Mouse (Mus musculus) thymus, postnatal 0 days (tissue): ENCODE measurements around the gene Swsap1. TPM values are rescaled to one million over a fixed set of nuclear protein-coding genes. Genes with fewer than 3 reads are reported as not detected.

Source experiments
- DNase-seq: peaks from one replicate; pipeline ENCODE4 v3.0.0-alpha.2; 2015; ENCODE audit warnings: low spot score
- polyA plus RNA-seq: library from polyadenylated mRNA; unstranded; fragments of >200 nt; fragmentation: Nextera tagmentation; extraction: Ambion mirVana; gene quantifications from 2 replicates; pipeline ENCODE4 v1.2.1, GENCODE M21; 2015

The Swsap1 gene
- polyA plus RNA-seq, 1 experiment from 2014 or later: 5.3 TPM

DNA sequence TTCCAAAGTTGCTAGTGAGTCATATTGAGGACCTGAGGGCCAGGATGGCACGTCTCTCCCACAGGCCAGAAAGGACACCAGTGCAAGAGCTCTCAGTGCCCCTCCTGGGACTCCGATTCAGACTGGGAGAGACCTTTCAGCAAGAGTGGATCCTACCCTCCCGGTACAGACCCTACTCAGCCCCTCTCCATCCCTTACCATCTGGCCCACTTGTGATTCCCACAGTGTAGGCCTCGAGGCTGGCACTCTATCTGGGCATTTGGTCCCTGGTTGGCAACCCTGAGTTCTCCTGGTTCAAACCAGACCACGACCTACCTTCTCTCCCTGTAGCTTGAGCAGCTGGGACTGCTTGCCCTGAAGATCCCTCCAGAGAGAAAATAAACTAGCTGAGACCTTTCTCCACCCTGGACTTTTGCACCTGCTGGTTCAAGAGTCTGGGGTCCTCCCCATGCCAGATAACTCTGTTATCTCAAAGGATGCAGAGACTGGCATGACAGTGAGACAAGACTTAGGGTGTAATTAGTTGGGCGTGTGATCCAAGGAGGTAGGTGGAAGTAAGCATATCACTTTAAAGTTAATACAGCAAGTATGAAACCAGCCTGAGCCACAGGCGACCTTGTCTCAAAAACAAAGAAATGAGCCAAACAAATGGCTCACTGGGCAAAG is 20.0 kb upstream of the Swsap1 start:
- no peak for DNase-seq

DNA sequence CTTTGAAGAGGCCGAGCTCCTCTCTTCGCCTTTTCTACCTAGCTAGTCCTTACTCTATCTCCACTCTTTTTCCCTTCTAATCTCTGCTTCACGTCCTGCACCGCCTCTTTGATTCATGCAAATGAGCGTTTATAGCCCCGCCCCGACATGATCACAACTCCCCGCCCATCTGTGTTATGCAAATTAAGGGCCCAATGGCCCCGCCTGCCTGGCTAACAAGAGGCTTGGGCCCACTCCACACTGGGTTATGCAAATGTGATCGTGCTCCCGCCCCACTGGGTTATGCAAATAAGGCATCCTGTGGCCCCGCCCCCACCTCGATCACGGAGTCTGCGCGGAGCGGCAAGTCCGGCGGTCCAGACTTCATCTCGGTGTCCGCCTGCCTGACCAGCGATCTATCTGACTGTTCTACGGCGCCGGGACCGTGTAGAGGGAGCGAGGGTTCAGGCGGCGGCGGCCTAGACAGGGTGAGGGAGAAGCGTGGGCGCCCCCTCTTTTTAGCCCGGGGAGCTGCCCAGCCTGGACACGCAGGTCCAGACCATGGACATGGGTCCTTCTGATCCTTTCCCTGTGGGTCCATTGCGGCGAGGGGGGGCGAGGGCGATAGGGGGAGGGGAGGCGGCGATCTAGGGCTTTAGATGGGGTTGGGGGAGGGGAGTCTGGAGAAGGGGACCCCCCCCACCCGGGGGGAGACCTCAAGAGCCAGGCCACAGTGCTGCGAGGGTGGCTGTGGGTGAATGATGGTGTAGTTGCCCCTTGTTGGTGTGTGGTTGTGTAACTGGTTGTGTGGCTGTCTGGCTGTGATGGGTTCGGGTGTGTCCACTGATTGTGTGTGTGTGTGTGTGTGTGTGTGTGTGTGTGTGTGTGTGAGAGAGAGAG is 18.6 kb upstream of the Swsap1 start, which contains the start of gene Plppr2:
Gene Plppr2 (plus strand): TSS at position 342 of the 879 bp plus-strand sequence.
- peak; percentile 89 for DNase-seq

DNA sequence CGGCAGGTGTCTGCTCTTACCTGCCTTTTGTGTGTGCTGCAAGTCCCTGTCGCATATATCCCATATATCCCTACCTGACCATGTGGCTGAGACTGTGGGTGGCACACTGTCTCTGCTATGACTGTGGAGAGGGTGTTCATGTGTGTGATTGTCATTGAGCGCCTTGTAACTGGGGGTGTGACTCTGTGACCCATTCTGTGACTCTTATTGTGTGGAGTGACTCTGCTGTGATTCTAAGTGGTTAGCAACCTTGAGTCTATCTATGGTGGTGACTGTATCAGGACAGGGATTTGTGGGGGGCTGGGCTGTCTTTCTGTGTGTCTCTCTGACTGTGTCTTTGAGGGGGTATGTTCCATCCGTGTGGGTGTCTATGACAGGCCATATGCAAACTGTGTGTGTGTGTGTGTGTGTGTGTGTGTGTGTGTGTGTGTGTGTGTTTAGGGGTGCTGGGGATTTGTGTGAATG is 17.8 kb upstream of the Swsap1 start:
- no peak for DNase-seq

DNA sequence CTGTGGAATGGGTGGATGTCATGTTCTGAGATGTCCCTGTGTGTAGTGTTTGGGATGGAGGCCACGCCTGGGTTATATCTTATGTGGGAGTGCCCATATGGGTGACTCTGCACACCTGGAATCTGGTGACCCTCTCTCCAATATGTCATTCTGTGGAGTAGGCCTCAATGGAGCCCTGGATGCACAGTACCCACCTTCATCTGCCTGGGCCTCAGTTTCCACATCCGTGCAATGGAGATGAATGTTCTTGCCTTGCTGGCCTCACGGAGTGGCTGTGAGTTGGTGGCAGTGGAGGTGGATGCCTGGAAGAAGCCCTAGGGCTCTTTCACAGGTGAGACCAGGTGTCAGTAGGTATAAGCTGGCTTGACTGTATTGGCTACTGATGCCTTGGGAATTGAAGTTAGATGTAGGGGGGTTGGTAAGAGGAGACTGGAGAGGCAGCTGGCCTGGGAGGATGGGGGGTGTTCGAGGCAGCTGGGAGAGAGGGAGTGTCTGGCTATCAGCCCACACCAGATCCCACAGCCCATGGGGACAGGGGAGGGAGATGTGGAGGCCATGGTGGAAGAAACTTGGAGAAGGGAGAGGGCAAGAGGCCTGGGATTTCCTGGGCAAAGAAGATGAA is 17.2 kb upstream of the Swsap1 start:
- DNase-seq: no peak

DNA sequence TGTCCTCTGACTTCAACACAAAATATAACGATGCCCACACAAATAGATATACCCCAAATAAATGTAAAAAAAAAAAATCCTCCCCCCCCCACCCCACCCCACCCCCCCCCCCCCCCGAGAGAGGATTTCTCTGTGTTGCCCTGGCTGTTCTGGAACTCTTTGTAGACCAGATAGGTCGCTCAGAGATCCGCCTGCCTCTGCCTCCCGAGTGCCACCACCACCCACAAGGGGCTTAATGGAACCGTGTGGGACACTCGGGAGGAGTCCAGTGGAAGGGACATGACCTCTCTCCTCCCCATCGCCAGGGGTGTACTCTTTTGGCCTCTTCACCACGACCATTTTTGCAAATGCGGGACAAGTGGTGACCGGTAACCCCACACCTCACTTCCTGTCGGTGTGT is 12.5 kb upstream of the Swsap1 start:
- DNase-seq: no peak

DNA sequence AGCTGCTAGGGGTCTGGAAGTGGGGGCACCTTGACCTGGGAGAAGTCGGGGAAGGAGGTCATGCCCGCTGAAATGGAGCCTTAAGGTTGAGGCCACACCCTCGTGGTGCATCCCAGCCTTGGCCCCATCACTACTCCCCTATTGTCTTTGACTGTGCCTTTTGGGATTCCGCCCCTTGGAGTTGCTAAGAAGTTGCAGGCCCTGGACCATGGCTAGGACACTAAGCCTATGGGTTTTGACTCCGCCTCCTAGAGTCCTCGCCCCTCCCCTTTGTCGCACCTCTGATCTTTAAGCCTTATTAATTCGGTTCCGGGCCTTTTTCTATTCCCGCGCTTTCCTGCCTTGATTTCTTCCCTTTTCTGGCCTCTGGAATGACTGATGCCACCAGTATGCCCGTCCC is 11.9 kb upstream of the Swsap1 start:
- no peak for DNase-seq

DNA sequence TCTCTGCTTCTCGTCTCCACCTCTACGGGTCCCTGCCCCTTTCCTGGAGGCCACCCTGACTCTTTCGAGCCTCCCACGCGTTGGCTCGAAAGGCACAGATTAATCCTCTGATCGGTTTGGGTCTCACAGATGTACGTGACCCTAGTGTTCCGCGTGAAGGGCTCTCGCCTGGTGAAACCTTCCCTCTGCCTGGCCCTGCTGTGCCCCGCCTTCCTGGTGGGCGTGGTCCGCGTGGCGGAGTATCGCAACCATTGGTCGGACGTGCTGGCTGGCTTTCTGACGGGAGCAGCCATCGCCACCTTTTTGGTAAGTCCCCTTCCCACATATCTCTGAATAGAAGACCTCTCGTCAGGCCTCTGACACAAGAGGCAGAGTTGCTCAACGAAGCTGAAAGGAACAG is 11.3 kb upstream of the Swsap1 start:
- DNase-seq: no peak

DNA sequence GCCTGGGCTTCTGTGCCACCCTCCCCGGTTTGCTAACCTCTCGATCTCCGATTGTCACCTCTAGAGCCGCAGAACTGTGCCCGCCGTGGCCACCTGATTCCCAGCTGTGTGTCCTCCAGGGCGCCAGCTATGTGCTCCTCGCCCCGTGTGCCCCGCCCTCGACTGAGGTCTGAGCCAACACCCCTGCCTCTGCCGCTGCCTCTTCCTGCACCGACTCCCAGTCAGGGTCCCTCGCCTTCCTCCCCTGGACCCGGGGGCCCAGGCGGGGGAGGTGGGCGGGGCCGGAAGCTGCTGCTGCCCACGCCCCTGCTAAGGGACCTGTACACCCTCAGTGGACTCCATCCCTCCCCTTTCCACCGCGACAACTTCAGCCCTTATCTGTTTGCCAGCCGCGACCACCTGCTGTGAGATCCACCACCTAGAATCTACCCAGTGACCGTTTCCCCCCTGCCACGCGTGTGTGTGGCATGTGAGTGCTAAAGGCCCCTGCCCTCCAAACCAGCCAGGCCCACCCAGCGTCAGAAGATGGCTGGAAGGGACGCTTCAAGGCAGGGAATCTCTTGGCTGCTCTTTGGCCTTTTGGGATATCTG is 7.9 kb upstream of the Swsap1 start:
- DNase-seq: no peak

DNA sequence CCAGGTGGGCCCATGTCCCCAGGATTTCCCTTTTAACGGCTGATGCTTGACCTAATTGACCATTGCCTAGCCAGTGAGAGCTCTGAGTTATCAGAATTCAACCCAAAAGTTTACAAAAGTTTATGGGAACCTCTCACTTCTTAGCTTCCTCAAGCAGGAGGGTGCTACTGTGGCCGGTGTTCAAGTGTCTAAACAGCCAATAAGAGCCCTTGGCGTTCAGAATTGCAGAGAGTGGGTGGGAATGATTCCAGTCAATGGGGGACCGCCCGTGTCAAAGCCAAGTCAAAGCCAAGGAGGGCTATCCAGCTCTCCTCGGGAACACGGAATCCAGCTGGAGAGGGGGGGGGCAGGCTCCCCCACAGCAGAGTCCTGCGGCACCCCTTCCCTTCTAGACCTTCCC is 7.4 kb upstream of the Swsap1 start:
- DNase-seq: no peak

DNA sequence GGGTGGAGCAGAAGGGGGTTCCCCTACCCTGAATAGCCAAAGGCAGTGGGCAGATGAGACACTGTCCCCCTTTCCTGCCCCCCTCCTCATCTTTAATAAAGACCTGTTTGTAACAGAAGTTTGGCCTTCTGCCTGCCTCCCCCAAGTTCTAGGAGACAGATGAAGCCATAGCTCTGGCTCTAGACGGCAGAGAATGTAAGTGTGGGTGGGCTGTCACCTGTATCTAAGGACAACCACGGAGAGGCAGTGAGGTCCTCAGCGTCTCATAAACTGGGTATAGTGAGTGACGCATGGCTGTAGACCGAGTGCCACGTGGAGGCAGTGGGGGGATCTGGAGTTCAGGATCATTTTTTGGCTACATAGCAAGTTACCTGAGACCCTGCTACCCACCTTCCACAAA is 6.8 kb upstream of the Swsap1 start:
- DNase-seq: no peak

DNA sequence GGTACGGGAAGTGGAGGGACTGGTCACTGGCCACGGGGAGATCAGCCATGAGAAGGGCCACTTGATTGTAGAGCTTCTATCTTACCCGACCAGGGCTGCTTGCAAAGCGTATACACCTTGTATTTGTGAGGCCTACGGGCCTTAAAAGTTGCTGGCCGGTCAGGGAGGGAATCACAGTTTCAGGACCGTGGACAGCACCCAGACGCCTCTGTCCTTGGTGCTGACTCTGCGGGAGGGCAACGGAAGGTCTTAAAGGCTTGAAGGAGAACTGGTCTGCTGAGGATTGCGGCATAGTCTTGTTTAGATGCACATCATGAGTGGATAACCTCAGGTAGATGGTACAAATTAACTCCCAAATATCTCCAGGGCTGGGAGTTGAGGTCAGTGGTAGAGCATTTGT is 5.2 kb upstream of the Swsap1 start:
- DNase-seq: peak; percentile 77

DNA sequence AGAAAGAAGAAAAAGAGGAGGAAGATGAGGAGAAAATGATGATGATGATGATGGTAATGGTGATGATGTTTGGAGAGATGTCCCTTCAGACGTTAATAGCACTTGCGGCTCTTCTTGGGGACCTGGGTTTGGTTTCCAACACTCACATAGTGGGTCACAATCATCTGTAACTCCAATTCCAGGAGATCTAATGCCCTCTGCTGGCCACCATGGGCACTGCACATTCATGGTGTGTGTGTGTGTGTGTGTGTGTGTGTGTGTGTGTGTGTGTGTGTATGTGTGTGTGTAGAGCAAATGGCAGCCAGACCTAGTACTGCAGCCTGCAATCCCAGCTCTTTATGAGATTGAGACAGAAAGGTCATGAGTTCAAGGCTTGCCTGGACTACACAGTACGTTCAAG is 3.6 kb upstream of the Swsap1 start:
- no peak for DNase-seq

DNA sequence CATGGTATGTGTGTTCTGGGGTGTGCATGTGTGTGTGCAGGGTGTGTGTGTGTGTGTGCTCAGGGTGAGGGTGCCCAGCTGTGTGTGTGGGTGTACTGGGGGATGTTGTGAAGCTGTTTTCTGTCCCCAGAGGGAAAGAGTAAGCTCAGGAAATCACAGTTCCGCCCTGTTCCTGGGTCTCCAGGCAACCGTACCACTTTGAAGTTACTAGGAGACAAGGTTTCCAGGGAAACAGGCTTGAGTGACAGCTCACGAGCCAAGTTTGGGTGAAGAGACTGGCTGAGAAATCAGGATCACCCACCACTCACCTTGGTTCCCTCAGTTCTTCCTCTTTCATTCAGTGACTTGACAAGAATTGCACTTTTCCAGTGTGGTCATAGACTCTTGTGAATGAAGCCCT is 2.0 kb upstream of the Swsap1 start:
- DNase-seq: no peak

DNA sequence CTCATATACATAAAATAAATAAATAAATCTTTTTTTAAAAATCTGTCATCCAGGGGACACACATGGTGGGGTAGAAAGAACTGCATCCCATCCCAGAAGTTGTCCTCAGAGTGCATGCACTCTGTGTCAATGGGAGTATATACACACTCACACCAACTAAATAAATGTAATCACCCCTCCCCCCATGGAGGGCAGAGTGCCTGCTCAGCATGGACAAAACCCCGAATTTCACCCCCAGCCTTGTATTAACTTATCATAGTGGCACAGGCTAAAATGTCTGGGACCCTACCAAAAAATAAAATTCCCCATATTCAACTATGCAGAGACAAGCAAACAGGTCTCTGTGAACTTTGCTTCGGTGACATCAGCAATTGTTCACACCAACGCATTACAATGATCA is 920 bp upstream of the Swsap1 start:
- no peak for DNase-seq

DNA sequence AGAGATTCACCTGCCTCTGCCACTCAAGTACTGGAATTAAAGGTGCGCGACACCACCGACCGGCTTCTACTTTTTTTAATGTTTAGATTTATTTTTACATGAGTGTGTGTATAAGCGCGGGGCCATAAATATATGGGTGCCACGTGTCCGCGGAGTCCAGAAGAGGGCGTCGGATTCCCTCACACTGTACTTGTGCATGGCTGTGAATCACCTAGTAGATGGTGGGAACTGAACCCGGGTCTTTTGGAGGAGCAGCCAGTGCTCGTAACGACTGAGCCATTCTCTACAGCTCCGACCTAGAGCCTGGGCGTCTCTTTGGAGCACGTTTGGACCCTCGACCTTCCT is 358 bp upstream of the Swsap1 start:
- DNase-seq: no peak

DNA sequence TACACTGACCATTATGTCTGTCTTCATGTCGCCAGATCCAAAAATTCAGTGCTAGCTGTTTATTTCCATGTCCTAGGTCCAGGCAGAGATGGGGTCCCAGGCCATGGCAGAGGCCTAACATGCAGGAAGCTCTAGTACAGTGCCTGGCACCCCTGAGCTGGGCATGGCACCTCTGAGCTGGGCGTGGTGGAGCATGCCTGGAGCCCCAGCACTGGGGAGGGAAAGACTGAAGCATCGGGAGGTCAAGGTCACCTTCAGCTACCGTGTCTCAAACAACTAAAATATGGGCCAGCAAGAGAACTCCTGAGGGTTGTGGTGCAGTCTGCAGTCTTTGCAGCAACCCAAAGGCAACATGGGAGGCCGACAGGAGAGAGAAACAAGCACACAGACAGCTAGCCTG is 2.8 kb downstream of the Swsap1 start:
- no peak for DNase-seq

DNA sequence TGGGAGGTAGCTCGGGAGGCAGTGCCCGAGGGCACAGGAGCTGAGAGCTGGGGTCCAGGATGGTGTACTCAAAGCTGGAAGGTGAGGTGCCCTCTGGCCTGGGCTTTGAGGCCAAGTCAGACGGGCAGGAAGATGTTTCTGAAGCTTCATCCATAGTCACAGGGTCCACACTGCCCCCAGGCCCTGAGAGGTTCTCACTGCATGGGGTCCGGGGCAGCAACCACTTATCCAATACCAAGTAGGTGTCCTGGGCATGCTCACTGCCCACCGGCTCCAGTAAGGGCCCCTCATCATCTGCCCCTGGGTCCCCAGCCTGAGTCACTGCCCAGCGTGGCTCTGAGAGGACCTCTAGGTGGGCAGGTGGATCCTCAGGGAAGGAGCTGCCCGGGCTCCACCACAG is 3.7 kb downstream of the Swsap1 start:
- DNase-seq: no peak

DNA sequence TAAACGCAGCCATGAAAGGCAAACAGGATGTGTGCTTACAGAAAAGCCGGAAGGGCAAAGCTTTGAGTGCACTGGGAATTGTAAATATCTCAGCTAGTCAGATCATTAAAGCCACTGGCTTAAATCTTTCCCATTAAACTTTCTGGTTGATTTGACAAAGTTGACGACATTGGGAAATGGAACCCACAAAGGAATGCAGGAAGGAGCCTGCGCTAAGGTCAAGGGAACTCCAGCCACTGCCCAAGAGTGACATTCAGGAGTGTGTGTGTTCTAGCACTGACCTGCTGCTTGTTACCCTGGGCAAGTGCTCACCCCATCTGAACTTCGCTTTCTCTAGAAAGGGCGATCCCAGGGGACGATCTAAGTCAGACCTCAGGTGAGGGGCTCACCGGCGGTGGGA is 4.6 kb downstream of the Swsap1 start:
- DNase-seq: no peak

DNA sequence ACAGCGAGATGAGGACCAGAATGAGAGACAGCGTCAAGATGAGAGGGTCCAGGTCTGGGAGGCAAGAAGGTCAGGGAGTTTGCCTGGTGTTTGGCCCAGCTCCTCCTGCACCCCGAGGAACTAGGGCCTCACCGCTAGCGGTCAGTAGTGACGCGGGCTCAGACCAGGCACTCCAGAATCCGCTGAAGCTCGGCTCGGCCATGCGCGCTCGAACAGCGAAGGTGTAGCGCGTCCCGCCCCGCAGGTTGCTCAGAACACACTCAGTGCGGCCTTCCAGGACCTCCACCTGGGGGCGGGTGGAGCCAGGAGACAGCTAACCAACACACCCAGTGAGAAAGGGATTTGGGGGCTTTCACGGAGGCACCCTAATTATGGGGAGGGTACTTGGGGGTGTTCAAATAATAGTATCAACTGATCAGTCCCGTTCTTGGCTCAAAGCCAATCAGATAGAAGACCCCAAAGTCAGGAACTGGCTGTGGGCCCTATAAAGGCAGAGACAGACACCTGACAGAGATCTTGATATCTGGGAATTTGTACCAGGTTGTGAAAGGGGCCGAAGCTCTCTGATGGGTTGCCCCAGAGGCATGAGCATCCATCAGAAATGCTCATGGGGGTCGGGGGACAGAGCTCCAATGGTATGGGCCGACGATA is 5.1 kb downstream of the Swsap1 start:
- no peak for DNase-seq

DNA sequence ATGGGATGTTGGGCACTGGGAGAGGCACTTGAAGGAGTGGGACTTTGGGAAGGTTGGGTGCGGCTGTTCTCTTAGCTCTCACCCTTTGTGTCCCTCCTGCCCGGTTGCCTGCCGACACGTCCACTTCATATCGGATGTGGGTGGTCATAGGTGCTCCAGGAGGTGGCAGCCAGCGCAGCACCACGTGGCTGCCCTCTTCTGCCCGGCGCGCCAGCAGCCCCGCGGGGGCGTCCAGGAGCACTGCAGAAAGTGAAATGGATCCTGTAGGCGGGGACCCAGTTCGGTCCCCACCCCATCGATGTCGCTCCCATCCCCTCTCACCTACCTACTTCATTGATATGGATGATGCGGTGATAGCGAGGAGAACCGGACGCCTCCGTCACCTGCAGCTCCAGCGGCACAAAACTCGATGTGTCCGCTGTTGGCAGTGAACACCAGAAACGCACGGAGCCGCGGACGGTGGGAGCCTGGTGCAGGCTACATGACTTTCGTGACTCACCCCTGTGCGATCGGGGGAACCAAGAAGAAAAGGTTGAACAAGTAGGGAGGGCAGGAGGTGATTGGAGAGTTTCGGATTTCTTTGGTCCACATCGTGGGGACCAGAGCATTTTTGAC is 5.9 kb downstream of the Swsap1 start:
- DNase-seq: no peak

DNA sequence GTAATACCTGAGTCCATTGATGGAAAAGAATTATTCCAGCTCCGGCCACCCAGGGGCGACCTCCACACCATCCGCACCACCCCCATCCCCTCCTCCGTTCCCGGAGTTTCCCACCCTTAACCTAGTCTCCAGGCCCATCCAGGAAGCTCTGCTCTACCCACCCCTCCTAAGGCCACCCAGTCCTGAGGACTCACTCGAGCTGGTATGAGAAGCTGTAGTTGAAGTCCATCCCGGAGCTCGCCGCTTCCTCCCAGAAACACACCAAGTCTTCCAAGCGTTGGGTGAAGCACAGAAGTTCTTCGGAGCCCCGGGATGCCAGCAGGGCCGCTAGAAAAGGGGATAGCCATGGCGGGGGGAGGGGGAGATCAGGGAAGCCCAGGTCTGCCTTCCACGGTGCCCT is 6.5 kb downstream of the Swsap1 start:
- DNase-seq: no peak
